Mouse (Mus musculus) limb, embryonic 13.5 days (tissue): ENCODE results near the gene Podnl1. TPM values are rescaled to one million over a fixed set of nuclear protein-coding genes. Genes with fewer than 3 reads are reported as not detected.

Experiments used
- ATAC-seq: fragments of 200-750 bp; cut with Nextera tagmentation; 2 replicates; pipeline ENCODE4 v1.8.0; 2017; ENCODE audit warnings: low read depth, moderate number of reproducible peaks, moderate TSS enrichment; ENCODE audit not compliant: low FRiP score
- H3K27ac ChIP-seq: fragments of 300-500 bp; sonication (generic); 2 replicates; pipeline ENCODE4 v1.5.1; 2015; ENCODE audit warnings: inconsistent platforms, mild to moderate bottlenecking, moderate library complexity
- H3K27me3 ChIP-seq: fragments of 300-500 bp; sonication (generic); 2 replicates; pipeline ENCODE4 v1.6.1; 2015; ENCODE audit warnings: mild to moderate bottlenecking, inconsistent platforms
- H3K36me3 ChIP-seq: fragments of 300-500 bp; sonication (generic); 2 replicates; pipeline ENCODE4 v1.6.1; 2015; ENCODE audit warnings: inconsistent platforms, mild to moderate bottlenecking, moderate library complexity
- H3K4me1 ChIP-seq: fragments of 300-500 bp; sonication (generic); 2 replicates; pipeline ENCODE4 v1.6.1; 2015; ENCODE audit warnings: inconsistent platforms
- H3K4me2 ChIP-seq: fragments of 300-500 bp; sonication (generic); replicated peaks from 2 replicates; pipeline ENCODE4 v1.6.1; 2015; ENCODE audit warnings: inconsistent platforms, mild to moderate bottlenecking, moderate library complexity
- H3K4me3 ChIP-seq: fragments of 300-500 bp; sonication (generic); 2 replicates; pipeline ENCODE4 v1.5.1; 2015; ENCODE audit warnings: moderate library complexity, mild to moderate bottlenecking, inconsistent platforms
- H3K9ac ChIP-seq: fragments of 300-500 bp; sonication (generic); 2 replicates; pipeline ENCODE4 v1.6.1; 2015; ENCODE audit warnings: mild to moderate bottlenecking, inconsistent platforms
- H3K9me3 ChIP-seq: fragments of 300-500 bp; sonication (generic); 2 replicates; pipeline ENCODE4 v1.6.1; 2016; ENCODE audit warnings: inconsistent platforms
- WGBS: fragments of 180-500 bp; shearing (Covaris S2); methylation state at CpG from one replicate; pipeline ENCODE4 v1.1.7; 2015; 5-methylcytosine and 5-hydroxymethylcytosine counted together
- polyA plus RNA-seq: library from polyadenylated mRNA; unstranded; fragments of >200 nt; fragmentation: Nextera tagmentation; extraction: Ambion mirVana; gene quantifications from 2 replicates; pipeline ENCODE4 v1.2.1, GENCODE M21; 2015

The Podnl1 gene
- polyA plus RNA-seq, result 1.9 and 2.2 TPM in 2 replicates

GRCm38 (mm10) chr8:84125656-84126055 is at the start of gene Podnl1:
TSS of gene Podnl1 (plus strand) at chr8:84125989.
- H3K4me2 ChIP-seq, result no peak within 1 kb of the TSS
- H3K36me3 ChIP-seq, result no peaks in the 10 kb centered on the region
- H3K9me3 ChIP-seq, result no peaks in the 10 kb centered on the region
- H3K4me1 ChIP-seq, result peaks cover 20% of the 10 kb centered on the region
- H3K9ac ChIP-seq, result no peak within 1 kb of the TSS
- 0 out of 2 replicates have a peak within 1 kb of the TSS, but pooled peaks have one; percentile 63 for H3K27ac ChIP-seq
- no peak for ATAC-seq
- WGBS, result 60% methylated on average over 9 of the region's 9 CpGs
- no peak within 1 kb of the TSS for H3K4me3 ChIP-seq
- no peaks in the 10 kb centered on the region for H3K27me3 ChIP-seq

- Histone ChIP-seq H3K9ac (no peak overlapping the region), H3K36me3 (peaks cover 58% of the 10 kb centered on the region), H3K4me3 (no peak overlapping the region), H3K4me1 (peaks cover 14% of the 10 kb centered on the region; the same call in 1 of the 2 replicates), H3K9me3 (no peaks in the 10 kb centered on the region), H3K27ac (no peak overlapping the region), H3K27me3 (no peaks in the 10 kb centered on the region), H3K4me2 (no peak overlapping the region)
- WGBS, result 86% methylated on average over 1 of the region's 1 CpGs
- no peak for ATAC-seq
Measured at GRCm38 (mm10) chr8:84076412-84076811, 49.4 kb upstream of the Podnl1 start.

GRCm38 (mm10) chr8:84076849-84077248 is 48.9 kb upstream of the Podnl1 start:
- Histone ChIP-seq H3K4me3 (no peak overlapping the region), H3K27ac (no peak overlapping the region), H3K4me2 (no peak overlapping the region), H3K4me1 (peaks cover 10% of the 10 kb centered on the region; the same call in 1 of the 2 replicates), H3K9ac (no peak overlapping the region), H3K9me3 (no peaks in the 10 kb centered on the region), H3K27me3 (no peaks in the 10 kb centered on the region), H3K36me3 (peaks cover 61% of the 10 kb centered on the region)
- ATAC-seq, result no peak
- WGBS, result 64% methylated on average over 3 of the region's 3 CpGs

DNA sequence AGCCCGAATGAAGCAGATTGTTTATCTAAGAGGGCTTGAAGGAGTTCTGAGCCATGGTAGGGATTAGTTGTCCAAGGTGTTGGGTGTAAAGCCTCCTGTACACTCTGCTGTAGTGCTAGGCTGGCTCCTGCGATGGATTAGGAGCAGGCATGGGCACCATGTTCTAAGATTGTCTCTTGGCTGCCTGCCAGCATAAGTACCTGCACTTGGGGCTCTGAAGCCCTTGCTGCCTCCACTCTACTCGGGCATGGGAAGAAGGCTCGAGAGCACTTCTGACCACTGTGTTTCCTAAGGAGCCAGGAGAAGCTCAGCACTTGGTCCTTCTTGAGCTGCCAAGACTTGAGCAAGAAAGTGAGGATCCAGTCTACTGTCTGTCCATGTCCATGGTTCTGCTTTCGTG is 46.6 kb upstream of the Podnl1 start:
- Histone ChIP-seq H3K9me3 (no peaks in the 10 kb centered on the region), H3K4me2 (no peak overlapping the region), H3K9ac (no peak overlapping the region), H3K4me1 (peaks cover 11% of the 10 kb centered on the region; the same call in 1 of the 2 replicates), H3K4me3 (no peak overlapping the region), H3K36me3 (peaks cover 80% of the 10 kb centered on the region), H3K27ac (no peak overlapping the region), H3K27me3 (no peaks in the 10 kb centered on the region)
- ATAC-seq, result no peak
- 79% methylated on average over 5 of the region's 5 CpGs for WGBS

GRCm38 (mm10) chr8:84083829-84084241 is 42.0 kb upstream of the Podnl1 start:
- Histone ChIP-seq H3K9ac (peak overlapping the region; percentile 45; the same call in 1 of the 2 replicates), H3K4me1 (peaks cover 11% of the 10 kb centered on the region), H3K36me3 (peaks cover 96% of the 10 kb centered on the region), H3K9me3 (no peaks in the 10 kb centered on the region), H3K4me2 (no peak overlapping the region), H3K27me3 (no peaks in the 10 kb centered on the region), H3K4me3 (no peak overlapping the region), H3K27ac (no peak overlapping the region)
- no peak for ATAC-seq
- WGBS, result 29% methylated on average over 8 of the region's 8 CpGs

DNA sequence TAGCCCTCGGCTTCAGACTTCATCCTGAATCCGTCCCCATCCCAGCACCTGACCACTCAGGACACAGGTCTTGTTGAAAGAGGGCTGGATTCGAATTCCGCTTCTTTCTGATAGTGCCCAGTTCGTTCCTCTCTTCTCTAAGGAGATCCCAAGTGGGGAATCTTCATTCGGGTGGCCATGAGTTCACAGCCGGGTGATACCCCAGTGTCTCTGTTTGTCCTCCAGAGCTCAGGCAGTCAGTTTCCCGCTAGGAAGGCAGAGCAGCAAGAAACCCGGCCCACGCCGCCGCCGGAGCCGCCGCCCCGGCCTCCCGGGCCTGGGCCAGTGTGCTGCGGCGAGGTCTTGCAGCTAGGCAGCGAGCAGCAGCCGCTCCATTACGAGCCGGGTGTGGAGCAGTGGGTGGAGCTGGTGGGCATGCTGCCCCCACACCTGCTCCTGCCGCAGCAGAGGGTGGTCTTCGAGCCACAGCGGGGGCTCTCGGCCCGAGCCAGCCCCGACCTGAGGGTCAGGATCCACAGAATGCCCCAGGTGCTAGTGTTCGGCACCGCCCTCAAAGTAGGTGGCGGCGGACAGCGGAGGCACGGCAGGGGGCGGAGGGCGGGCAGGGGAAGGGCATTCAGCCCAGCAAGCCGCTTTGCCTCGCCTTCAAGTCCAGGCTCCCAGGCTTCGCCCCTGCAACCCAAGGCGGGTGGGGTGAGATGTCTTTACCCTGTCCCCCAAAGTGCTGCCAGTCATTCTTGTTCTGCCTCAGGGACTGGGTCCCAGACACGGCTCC is 41.3 kb upstream of the Podnl1 start:
- peaks cover 97% of the 10 kb centered on the region for H3K36me3 ChIP-seq
- H3K4me2 ChIP-seq, result peak overlapping the region; percentile 38
- peaks cover 11% of the 10 kb centered on the region for H3K4me1 ChIP-seq
- H3K27me3 ChIP-seq, result no peaks in the 10 kb centered on the region
- H3K27ac ChIP-seq, result no peak overlapping the region
- no peak overlapping the region for H3K4me3 ChIP-seq
- peak overlapping the region; percentile 45; the same call in 1 of the 2 replicates for H3K9ac ChIP-seq
- no peaks in the 10 kb centered on the region for H3K9me3 ChIP-seq
- no peak for ATAC-seq
- 42% methylated on average over 42 of the region's 42 CpGs for WGBS

- Histone ChIP-seq H3K9me3 (no peaks in the 10 kb centered on the region), H3K4me1 (peaks cover 11% of the 10 kb centered on the region), H3K4me3 (no peak overlapping the region), H3K36me3 (peaks cover 96% of the 10 kb centered on the region), H3K4me2 (no peak overlapping the region), H3K27ac (no peak overlapping the region), H3K27me3 (no peaks in the 10 kb centered on the region), H3K9ac (no peak overlapping the region)
- ATAC-seq, result no peak
- WGBS, result 86% methylated on average over 7 of the region's 7 CpGs
Measured at GRCm38 (mm10) chr8:84087156-84087555, 38.6 kb upstream of the Podnl1 start.

- Histone ChIP-seq H3K4me3 (no peak overlapping the region), H3K27ac (no peak overlapping the region), H3K9me3 (no peaks in the 10 kb centered on the region), H3K36me3 (peaks cover 96% of the 10 kb centered on the region), H3K27me3 (no peaks in the 10 kb centered on the region), H3K9ac (no peak overlapping the region), H3K4me1 (peaks cover 11% of the 10 kb centered on the region), H3K4me2 (no peak overlapping the region)
- 94% methylated on average over 14 of the region's 14 CpGs for WGBS
- no peak for ATAC-seq
Measured at GRCm38 (mm10) chr8:84087821-84088220, 38.0 kb upstream of the Podnl1 start.

GRCm38 (mm10) chr8:84089277-84089676 is 36.5 kb upstream of the Podnl1 start:
- WGBS, result 71% methylated on average over 9 of the region's 9 CpGs
- no peak for ATAC-seq
- Histone ChIP-seq H3K4me3 (no peak overlapping the region), H3K27me3 (no peaks in the 10 kb centered on the region), H3K4me1 (peaks cover 4% of the 10 kb centered on the region), H3K27ac (no peak overlapping the region), H3K36me3 (peaks cover 96% of the 10 kb centered on the region), H3K4me2 (no peak overlapping the region), H3K9ac (no peak overlapping the region), H3K9me3 (no peaks in the 10 kb centered on the region)

- H3K4me2 ChIP-seq, result no peak overlapping the region
- no peak overlapping the region; the same call in 1 of the 2 replicates for H3K27ac ChIP-seq
- no peaks in the 10 kb centered on the region for H3K4me1 ChIP-seq
- no peak for ATAC-seq
- no peaks in the 10 kb centered on the region for H3K27me3 ChIP-seq
- H3K9ac ChIP-seq, result no peak overlapping the region
- H3K4me3 ChIP-seq, result no peak overlapping the region
- peaks cover 96% of the 10 kb centered on the region for H3K36me3 ChIP-seq
- WGBS, result 90% methylated on average over 8 of the region's 8 CpGs
- no peaks in the 10 kb centered on the region for H3K9me3 ChIP-seq
Measured at GRCm38 (mm10) chr8:84090585-84090984, 35.2 kb upstream of the Podnl1 start.

DNA sequence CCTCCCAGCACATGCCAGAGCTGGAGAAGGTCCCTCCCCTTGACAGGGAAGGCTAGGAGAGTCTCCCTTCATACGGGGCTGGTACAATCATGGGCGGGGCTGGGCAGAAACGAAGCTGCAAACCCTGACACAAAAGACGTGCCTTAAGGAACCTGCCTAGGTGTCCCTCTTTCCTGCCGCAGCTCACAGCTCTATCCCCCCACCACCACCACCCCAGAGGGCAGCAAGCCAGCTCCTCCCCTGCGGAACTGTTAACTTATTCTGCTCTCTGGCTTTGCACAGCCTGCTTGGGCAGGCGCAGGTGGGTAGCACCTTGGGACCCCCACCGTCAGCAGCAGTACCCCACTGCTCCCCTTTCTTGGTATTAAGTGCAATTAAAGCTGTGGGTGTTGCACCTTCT is 29.7 kb upstream of the Podnl1 start:
- H3K4me1 ChIP-seq, result no peaks in the 10 kb centered on the region
- peaks cover 93% of the 10 kb centered on the region for H3K36me3 ChIP-seq
- 73% methylated on average over 8 of the region's 8 CpGs for WGBS
- ATAC-seq, result no peak
- H3K27ac ChIP-seq, result no peak overlapping the region
- no peaks in the 10 kb centered on the region for H3K9me3 ChIP-seq
- no peak overlapping the region for H3K4me3 ChIP-seq
- no peak overlapping the region for H3K4me2 ChIP-seq
- H3K27me3 ChIP-seq, result no peaks in the 10 kb centered on the region
- no peak overlapping the region for H3K9ac ChIP-seq

DNA sequence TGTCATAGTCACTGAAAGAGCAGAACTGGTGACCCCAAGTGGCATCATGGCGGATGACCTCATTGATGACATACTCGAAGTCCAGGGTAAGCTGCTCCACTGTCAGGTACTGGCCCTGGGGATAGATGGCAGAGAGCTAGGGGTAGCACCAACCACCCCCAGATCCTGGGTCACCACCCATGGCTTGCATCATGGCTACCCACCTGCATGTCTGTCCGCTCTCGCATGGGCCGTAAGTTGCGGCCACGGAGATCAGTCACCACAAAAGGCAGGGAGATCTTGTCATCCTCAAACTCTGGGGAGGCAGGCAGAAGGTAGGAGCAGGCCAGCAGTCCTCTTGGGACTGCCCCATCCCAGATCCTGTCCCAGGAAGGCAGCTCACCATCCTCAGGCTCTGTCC is 27.4 kb upstream of the Podnl1 start:
- H3K4me2 ChIP-seq, result no peak overlapping the region
- H3K36me3 ChIP-seq, result peaks cover 85% of the 10 kb centered on the region
- no peak overlapping the region for H3K9ac ChIP-seq
- H3K27ac ChIP-seq, result no peak overlapping the region
- ATAC-seq, result no peak
- H3K9me3 ChIP-seq, result no peaks in the 10 kb centered on the region
- no peak overlapping the region for H3K4me3 ChIP-seq
- peaks cover 19% of the 10 kb centered on the region for H3K4me1 ChIP-seq
- WGBS, result 94% methylated on average over 7 of the region's 7 CpGs
- no peaks in the 10 kb centered on the region for H3K27me3 ChIP-seq
